Mouse (Mus musculus) large intestine, adult 2 months (tissue): Measurements from ENCODE around the gene Slc35f5. TPM values are rescaled to one million over a fixed set of nuclear protein-coding genes. Genes with fewer than 3 reads are reported as not detected.
A peak's percentile ranks its signal among the peaks of the same experiment; 100 is the strongest.

ENCODE experiments used
- DNase-seq: peaks from one replicate; pipeline ENCODE4 v3.0.0-alpha.2; 2012; ENCODE audit warnings: low read depth, low spot score
- WGBS: fragments of 180-500 bp; shearing (Covaris S2); methylation state at CpG from one replicate; pipeline ENCODE4 v1.1.7; 2018; 5-methylcytosine and 5-hydroxymethylcytosine counted together
- polyA plus RNA-seq: library from polyadenylated mRNA; depleted of rRNA; stranded (reverse); fragments of >200 nt; gene quantifications from 2 replicates; pipeline ENCODE4 v1.2.3, GENCODE M21; 2012; rRNA removed

Slc35f5 gene
- polyA plus RNA-seq, 1 experiment: 47.2 TPM

DNA sequence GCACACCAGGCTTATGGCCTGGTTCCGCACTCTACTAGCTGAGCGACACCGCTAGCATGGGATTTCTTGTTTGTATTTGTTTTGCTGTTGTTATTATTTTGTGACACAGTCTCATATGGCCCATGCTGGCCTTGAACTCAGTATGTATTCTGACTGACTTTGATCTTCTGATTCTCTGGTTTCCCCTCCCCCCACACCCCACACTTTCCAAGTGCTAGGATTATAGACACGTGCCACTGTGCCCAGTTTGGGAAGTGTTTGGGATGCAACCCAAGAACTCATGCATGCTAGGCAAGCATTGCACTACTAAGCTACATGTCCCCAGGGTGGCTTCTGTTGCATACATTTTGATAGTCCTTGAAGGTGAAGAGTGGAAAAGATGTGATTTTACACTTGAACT, 1.4 kb downstream of the Slc35f5 start:
- 62% methylated on average over 4 of the region's 4 CpGs for WGBS
- no peak for DNase-seq

GRCm38 (mm10) chr1:125568126-125568525, 7.7 kb downstream of the Slc35f5 start:
- 78% methylated on average over 4 of the region's 4 CpGs for WGBS
- no peak for DNase-seq

DNA sequence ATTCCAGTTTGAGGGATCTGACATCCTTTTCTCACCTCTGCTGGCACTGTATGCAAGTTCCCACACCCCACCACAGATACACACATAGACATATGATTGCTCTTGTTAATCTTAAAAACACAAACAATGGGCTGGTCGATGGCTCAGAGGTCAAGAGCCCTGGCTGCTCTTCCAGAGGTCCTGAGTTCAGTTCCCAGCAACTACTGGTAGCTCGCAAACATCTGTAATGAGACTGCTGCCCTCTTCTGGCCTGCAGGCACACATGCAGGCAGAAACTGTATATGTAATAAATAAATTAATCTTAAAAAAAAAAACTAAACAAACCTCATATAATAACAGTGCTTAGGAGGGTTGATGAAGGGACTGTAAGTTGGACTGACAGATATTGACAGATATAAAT, 13.8 kb downstream of the Slc35f5 start:
- no peak for DNase-seq
- 66% methylated on average over 2 of the region's 2 CpGs for WGBS

DNA sequence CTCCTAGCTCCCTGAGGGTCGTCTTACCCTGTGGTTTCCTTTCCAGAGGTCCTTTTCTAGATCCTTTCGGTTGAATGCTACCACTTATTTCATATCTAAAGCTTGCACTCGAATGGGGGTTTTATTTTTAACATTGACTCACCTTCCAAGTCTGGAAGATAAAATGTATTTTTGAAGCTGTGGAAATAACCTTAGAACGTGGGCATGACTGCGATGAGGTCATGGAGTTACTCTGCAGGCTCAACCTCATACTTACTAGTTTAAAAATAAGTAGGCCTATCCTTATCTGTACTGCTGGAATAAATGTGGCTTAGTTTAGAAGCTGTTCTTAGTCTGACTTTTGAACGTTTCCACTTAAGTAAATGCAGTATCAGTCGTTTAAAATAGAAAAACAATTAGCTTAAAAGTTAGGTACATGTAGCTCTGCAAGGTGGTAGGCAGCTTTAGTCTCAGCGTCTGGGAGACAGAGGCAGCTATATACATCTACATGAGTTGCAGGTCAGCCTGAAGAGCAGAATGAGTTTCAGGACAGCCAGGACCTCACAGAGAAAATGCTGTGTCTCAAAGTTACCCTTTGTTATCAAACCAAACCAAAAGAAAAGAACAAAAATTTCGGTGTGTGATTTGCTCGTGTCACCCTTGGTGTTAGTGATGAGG, 15.2 kb downstream of the Slc35f5 start:
- no peak for DNase-seq
- 87% methylated on average over 10 of the region's 10 CpGs for WGBS

GRCm38 (mm10) chr1:125576965-125577364, 16.6 kb downstream of the Slc35f5 start:
- no peak for DNase-seq

DNA sequence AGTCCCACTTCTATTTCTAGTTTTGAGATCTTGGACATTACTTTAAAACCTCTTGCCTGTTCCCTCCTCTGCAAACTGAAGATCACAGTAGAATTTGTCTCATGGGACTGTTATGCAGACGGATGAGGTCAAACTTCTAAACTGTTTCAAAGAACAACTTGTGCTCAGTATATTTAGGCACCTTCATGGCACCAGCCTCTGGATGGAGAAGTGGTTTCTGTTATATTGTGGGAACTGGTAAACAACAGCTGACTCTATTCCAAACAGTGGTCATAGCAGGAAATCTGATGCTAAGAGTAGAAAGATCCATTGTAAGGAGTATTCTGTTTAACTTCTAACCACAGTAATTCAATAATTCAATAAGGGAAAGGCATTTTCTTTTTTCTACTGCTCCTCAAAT, 17.7 kb downstream of the Slc35f5 start:
- 77% methylated on average over 1 of the region's 1 CpGs for WGBS
- no peak for DNase-seq

GRCm38 (mm10) chr1:125581134-125581533, 20.7 kb downstream of the Slc35f5 start:
- no peak for DNase-seq
- WGBS: 92% methylated on average over 3 of the region's 3 CpGs

- no peak for DNase-seq
- WGBS: 73% methylated on average over 4 of the region's 4 CpGs
Measured at GRCm38 (mm10) chr1:125603620-125604019, 43.2 kb downstream of the Slc35f5 start.

DNA sequence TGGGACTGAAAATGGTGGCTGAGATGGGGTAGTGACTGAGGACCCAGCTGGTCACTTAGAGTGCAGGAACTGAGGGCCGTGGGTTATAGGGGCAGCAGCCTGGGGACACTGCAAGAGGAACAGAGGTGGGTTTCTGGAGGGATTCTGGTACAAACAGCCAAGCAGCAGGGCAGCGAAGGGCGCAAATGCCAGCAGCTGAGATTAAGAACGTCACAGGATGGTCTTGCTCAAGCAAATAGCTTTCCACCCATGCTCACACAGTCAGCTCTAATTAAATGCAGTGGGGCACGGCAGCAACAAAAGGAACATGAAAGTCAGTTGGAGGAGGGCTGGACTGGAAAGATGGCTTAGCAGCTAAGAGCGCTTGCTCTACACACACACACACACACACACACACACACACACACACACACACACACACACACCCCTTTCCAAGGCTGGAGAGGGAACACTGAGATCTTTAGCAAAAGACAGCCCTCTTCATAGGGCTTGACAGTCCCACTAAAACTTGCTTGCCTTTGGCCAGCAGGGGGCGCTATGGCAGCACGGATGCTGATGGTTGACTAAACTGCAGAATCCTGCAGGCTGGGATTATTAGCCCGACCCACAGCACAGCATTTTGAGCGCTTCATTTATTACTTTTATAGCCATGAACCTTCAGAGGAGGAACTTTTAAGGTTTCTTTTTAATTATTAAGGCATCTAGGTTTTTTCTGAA, 46.9 kb downstream of the Slc35f5 start:
- WGBS: 28% methylated on average over 10 of the region's 10 CpGs
- DNase-seq: peak; percentile 66

DNA sequence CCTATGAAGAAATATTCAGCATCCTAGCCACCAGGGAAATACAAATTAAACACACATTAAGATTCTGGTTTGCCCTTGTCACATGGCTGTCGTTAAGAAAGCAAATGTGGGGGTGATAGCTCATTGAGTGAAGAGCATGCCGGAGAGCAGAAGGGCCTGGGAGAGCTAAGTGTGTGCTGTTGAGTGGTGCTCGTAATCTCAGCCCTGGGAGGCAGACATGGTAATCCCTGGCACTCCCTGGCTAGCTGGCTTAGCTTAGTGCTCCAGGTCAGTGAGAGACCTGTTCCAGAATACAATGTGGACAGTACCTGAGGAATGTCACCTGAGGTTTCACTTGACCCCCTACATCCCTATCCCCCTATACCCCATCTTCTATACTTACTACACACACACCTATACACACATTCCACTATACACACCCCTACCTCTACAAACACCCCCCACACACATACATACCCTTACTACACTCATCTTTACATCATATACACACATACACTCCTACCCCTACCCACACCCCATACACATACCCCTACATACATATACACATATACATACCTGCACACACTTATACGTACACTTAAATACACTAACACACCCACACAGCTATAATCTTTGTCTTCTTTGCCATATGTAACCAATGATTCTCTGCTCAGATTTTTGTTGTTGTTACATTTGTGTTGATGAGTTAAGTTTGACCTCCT, 64.1 kb downstream of the Slc35f5 start:
- no peak for DNase-seq
- 70% methylated on average over 4 of the region's 4 CpGs for WGBS

DNA sequence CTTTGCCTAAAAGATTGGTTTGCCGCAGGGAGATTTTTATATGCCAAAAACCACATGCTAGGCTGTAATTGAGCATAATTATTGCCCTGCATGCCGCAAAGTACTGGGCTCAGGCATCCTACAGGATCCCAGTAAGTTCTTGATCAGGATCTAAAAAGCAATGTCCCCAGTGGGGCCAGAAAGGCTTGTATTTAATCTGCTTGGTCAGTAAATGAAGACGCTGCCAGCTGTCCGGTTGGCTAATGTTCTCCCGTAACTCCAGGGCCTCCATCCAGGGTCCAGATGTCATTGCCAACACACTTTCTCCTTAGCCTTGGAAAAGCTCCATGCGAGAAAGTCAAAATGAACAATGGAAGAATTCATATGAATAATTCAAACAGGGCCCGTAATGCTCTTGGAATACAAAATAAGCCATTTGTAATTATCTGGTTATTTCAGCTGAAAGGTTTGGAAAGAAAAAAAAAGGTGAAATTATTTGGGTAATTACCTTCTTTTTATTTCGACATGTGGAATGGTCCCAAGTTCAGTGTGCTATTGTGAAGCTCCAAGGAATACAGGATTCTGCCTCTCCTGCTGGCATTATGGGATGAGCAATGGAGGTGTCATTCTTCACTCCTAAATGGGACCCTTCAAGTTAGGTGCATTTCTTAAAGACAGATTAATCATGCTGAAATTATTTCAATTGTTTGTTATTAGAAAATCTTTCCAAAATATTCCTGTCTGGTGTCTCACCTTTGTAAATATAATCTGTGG, 79.3 kb downstream of the Slc35f5 start:
- DNase-seq: no peak
- WGBS: 85% methylated on average over 8 of the region's 8 CpGs

GRCm38 (mm10) chr1:125643643-125644042, 83.2 kb downstream of the Slc35f5 start:
- WGBS: 19% methylated on average over 1 of the region's 1 CpGs
- no peak for DNase-seq

Other genes with a start within 250 kb of the Slc35f5 start
- gene Actr3, start 124.9 kb upstream of the Slc35f5 start, polyA plus RNA-seq: 99.6 and 118 TPM in 2 replicates
- 9.2 and 32.7 TPM in 2 replicates for gene Gpr39, start 116.4 kb downstream of the Slc35f5 start, polyA plus RNA-seq